Mouse (Mus musculus) lung, embryonic 16.5 days (tissue): ENCODE data around the gene Plgrkt. TPM values are rescaled to one million over a fixed set of nuclear protein-coding genes. Genes with fewer than 3 reads are reported as not detected.

Experiments used
- ATAC-seq: fragments of 200-750 bp; cut with Nextera tagmentation; 2 replicates; pipeline ENCODE4 v1.8.0; 2017; ENCODE audit warnings: low read depth, mild to moderate bottlenecking, moderate library complexity
- H3K27ac ChIP-seq: fragments of 300-500 bp; sonication (generic); 2 replicates; pipeline ENCODE4 v1.5.1; 2014; ENCODE audit warnings: mild to moderate bottlenecking, control low read depth, low read length
- H3K27me3 ChIP-seq: fragments of 300-500 bp; sonication (generic); 2 replicates; pipeline ENCODE4 v1.6.1; 2014; ENCODE audit warnings: low read depth, low read length, mixed read lengths; ENCODE audit not compliant: control insufficient read depth, insufficient read depth
- H3K36me3 ChIP-seq: fragments of 300-500 bp; sonication (generic); 2 replicates; pipeline ENCODE4 v1.6.1; 2014; ENCODE audit warnings: low read length; ENCODE audit not compliant: control insufficient read depth, insufficient read depth
- H3K4me1 ChIP-seq: fragments of 300-500 bp; sonication (generic); replicated peaks from 2 replicates; pipeline ENCODE4 v1.6.1; 2014; ENCODE audit warnings: low read length, mixed read lengths; ENCODE audit not compliant: control insufficient read depth, insufficient read depth
- H3K4me2 ChIP-seq: fragments of 300-500 bp; sonication (generic); 2 replicates; pipeline ENCODE4 v1.6.1; 2014; ENCODE audit warnings: low read depth, low read length, control low read depth
- H3K4me3 ChIP-seq: fragments of 300-500 bp; sonication (generic); 2 replicates; pipeline ENCODE4 v1.5.1; 2014; ENCODE audit warnings: mild to moderate bottlenecking, low read length, control low read depth
- H3K9ac ChIP-seq: fragments of 300-500 bp; sonication (generic); 2 replicates; pipeline ENCODE4 v1.6.1; 2014; ENCODE audit warnings: low read length, control low read depth
- H3K9me3 ChIP-seq: fragments of 300-500 bp; sonication (generic); 2 replicates; pipeline ENCODE4 v1.6.1; 2016; ENCODE audit warnings: low read length; ENCODE audit not compliant: control insufficient read depth
- WGBS: fragments of 180-500 bp; shearing (Covaris S2); extraction: QIAGEN DNeasy Blood & Tissue Kit; methylation state at CpG from one replicate; pipeline ENCODE4 v1.1.7; 2014; 5-methylcytosine and 5-hydroxymethylcytosine counted together
- polyA plus RNA-seq: library from polyadenylated mRNA; unstranded; fragments of >200 nt; fragmentation: Nextera tagmentation; extraction: Ambion mirVana; gene quantifications from 2 replicates; pipeline ENCODE4 v1.2.1, GENCODE M21; 2015

Gene Plgrkt
- polyA plus RNA-seq, 1 experiment from 2014 or later: 56.0 TPM

GRCm38 (mm10) chr19:29403251-29403650 is 36.1 kb upstream of the Plgrkt start:
- Histone ChIP-seq H3K36me3 (no peaks in the 10 kb centered on the region), H3K27me3 (no peaks in the 10 kb centered on the region), H3K4me2 (no peak overlapping the region), H3K4me1 (no peaks in the 10 kb centered on the region), H3K9ac (no peak overlapping the region), H3K27ac (no peak overlapping the region), H3K4me3 (no peak overlapping the region), H3K9me3 (no peaks in the 10 kb centered on the region)
- ATAC-seq: no peak
- 54% methylated on average over 4 of the region's 4 CpGs for WGBS

GRCm38 (mm10) chr19:29402621-29403020 is 35.4 kb upstream of the Plgrkt start:
- no peak overlapping the region for H3K9ac ChIP-seq
- H3K9me3 ChIP-seq: no peaks in the 10 kb centered on the region
- H3K36me3 ChIP-seq: no peaks in the 10 kb centered on the region
- ATAC-seq: no peak
- H3K4me1 ChIP-seq: no peaks in the 10 kb centered on the region
- H3K4me2 ChIP-seq: no peak overlapping the region
- no peak overlapping the region for H3K4me3 ChIP-seq
- no peak overlapping the region for H3K27ac ChIP-seq
- WGBS: 88% methylated on average over 4 of the region's 4 CpGs
- no peaks in the 10 kb centered on the region for H3K27me3 ChIP-seq

- 74% methylated on average over 3 of the region's 3 CpGs for WGBS
These were observed 33.3 kb upstream of the Plgrkt start for GRCm38 (mm10) chr19:29400466-29400865.

GRCm38 (mm10) chr19:29399786-29400185 is 32.6 kb upstream of the Plgrkt start:
- H3K4me2 ChIP-seq: no peak overlapping the region
- 86% methylated on average over 4 of the region's 4 CpGs for WGBS
- no peaks in the 10 kb centered on the region for H3K9me3 ChIP-seq
- H3K27ac ChIP-seq: no peak overlapping the region
- H3K4me1 ChIP-seq: no peaks in the 10 kb centered on the region
- H3K27me3 ChIP-seq: no peaks in the 10 kb centered on the region
- H3K9ac ChIP-seq: no peak overlapping the region
- no peak overlapping the region for H3K4me3 ChIP-seq
- no peak for ATAC-seq
- H3K36me3 ChIP-seq: no peaks in the 10 kb centered on the region

More at GRCm38 (mm10) chr19:29400466-29400865, 33.3 kb upstream of the Plgrkt start:
- ATAC-seq: no peak
- H3K4me2 ChIP-seq: no peak overlapping the region
- no peaks in the 10 kb centered on the region for H3K36me3 ChIP-seq
- H3K4me3 ChIP-seq: no peak overlapping the region
- H3K27ac ChIP-seq: no peak overlapping the region
- H3K9me3 ChIP-seq: no peaks in the 10 kb centered on the region
- no peaks in the 10 kb centered on the region for H3K27me3 ChIP-seq
- H3K4me1 ChIP-seq: no peaks in the 10 kb centered on the region
- H3K9ac ChIP-seq: no peak overlapping the region

GRCm38 (mm10) chr19:29396353-29396752 is 29.2 kb upstream of the Plgrkt start:
- Histone ChIP-seq H3K27ac (no peak overlapping the region), H3K36me3 (no peaks in the 10 kb centered on the region), H3K9ac (no peak overlapping the region), H3K4me1 (no peaks in the 10 kb centered on the region), H3K4me3 (no peak overlapping the region), H3K27me3 (no peaks in the 10 kb centered on the region), H3K4me2 (no peak overlapping the region), H3K9me3 (no peaks in the 10 kb centered on the region)
- no peak for ATAC-seq
- 16% methylated on average over 1 of the region's 1 CpGs for WGBS

- no peak for ATAC-seq
- no peak overlapping the region for H3K4me3 ChIP-seq
These were observed 27.5 kb upstream of the Plgrkt start for GRCm38 (mm10) chr19:29394721-29395120.

GRCm38 (mm10) chr19:29393333-29393732 is 26.1 kb upstream of the Plgrkt start:
- no peak overlapping the region for H3K4me3 ChIP-seq
- no peak overlapping the region for H3K9ac ChIP-seq
- 63% methylated on average over 9 of the region's 9 CpGs for WGBS
- no peaks in the 10 kb centered on the region for H3K36me3 ChIP-seq
- no peaks in the 10 kb centered on the region for H3K4me1 ChIP-seq
- ATAC-seq: no peak
- no peak overlapping the region for H3K4me2 ChIP-seq
- H3K27me3 ChIP-seq: no peaks in the 10 kb centered on the region
- no peaks in the 10 kb centered on the region for H3K9me3 ChIP-seq
- H3K27ac ChIP-seq: no peak overlapping the region

More at GRCm38 (mm10) chr19:29394721-29395120, 27.5 kb upstream of the Plgrkt start:
- WGBS: 96% methylated on average over 2 of the region's 2 CpGs
- H3K27ac ChIP-seq: no peak overlapping the region
- no peaks in the 10 kb centered on the region for H3K27me3 ChIP-seq
- no peaks in the 10 kb centered on the region for H3K36me3 ChIP-seq
- no peaks in the 10 kb centered on the region for H3K9me3 ChIP-seq
- no peak overlapping the region for H3K4me2 ChIP-seq
- no peak overlapping the region for H3K9ac ChIP-seq
- no peaks in the 10 kb centered on the region for H3K4me1 ChIP-seq

GRCm38 (mm10) chr19:29391279-29391678 is 24.1 kb upstream of the Plgrkt start:
- H3K9ac ChIP-seq: no peak overlapping the region
- H3K27ac ChIP-seq: no peak overlapping the region
- 47% methylated on average over 4 of the region's 4 CpGs for WGBS
- no peaks in the 10 kb centered on the region for H3K36me3 ChIP-seq
- ATAC-seq: no peak
- no peaks in the 10 kb centered on the region for H3K27me3 ChIP-seq
- H3K9me3 ChIP-seq: no peaks in the 10 kb centered on the region
- H3K4me1 ChIP-seq: no peaks in the 10 kb centered on the region
- H3K4me2 ChIP-seq: no peak overlapping the region
- H3K4me3 ChIP-seq: no peak overlapping the region

GRCm38 (mm10) chr19:29390483-29390882 is 23.3 kb upstream of the Plgrkt start:
- ATAC-seq: no peak
- Histone ChIP-seq H3K4me2 (no peak overlapping the region), H3K27ac (no peak overlapping the region), H3K36me3 (no peaks in the 10 kb centered on the region), H3K4me1 (no peaks in the 10 kb centered on the region), H3K4me3 (no peak overlapping the region), H3K9me3 (no peaks in the 10 kb centered on the region), H3K9ac (no peak overlapping the region), H3K27me3 (no peaks in the 10 kb centered on the region)
- 57% methylated on average over 5 of the region's 5 CpGs for WGBS

GRCm38 (mm10) chr19:29388818-29389217 is 21.6 kb upstream of the Plgrkt start:
- H3K27ac ChIP-seq: no peak overlapping the region
- H3K9me3 ChIP-seq: no peaks in the 10 kb centered on the region
- no peaks in the 10 kb centered on the region for H3K27me3 ChIP-seq
- 88% methylated on average over 1 of the region's 1 CpGs for WGBS
- no peaks in the 10 kb centered on the region for H3K4me1 ChIP-seq
- no peaks in the 10 kb centered on the region for H3K36me3 ChIP-seq
- H3K4me3 ChIP-seq: no peak overlapping the region
- ATAC-seq: no peak
- H3K4me2 ChIP-seq: no peak overlapping the region
- no peak overlapping the region for H3K9ac ChIP-seq
